ENCODE assay signal across 8 mouse cellular contexts in genomic region chr2:73585347-73585831, GRCm38 (mm10). TPM values are rescaled to one million over a fixed set of nuclear protein-coding genes. Genes with fewer than 3 reads are reported as not detected.
DNase-seq lines count a peak whose midpoint lies in the region; ATAC-seq and TF ChIP-seq lines count a peak whose summit lies in the region.

No protein-coding gene starts in this region.

- no peaks in the 10 kb centered on the region for H3K9me3 ChIP-seq in ES-Bruce4 (replicated peaks; ENCODE audit: control insufficient read depth, insufficient read depth, low read length, poor library complexity, severe bottlenecking)
- H3K9me3 ChIP-seq in forebrain, embryonic 10.5 days, result no peaks in the 10 kb centered on the region
- no peaks in the 10 kb centered on the region for H3K9me3 ChIP-seq in intestine, embryonic 14.5 days (ENCODE audit: control insufficient read depth, low read length)
- H3K9me3 ChIP-seq in liver, embryonic 16.5 days (replicated peaks; ENCODE audit: control insufficient read depth, low read length), result no peaks in the 10 kb centered on the region

- TF ChIP-seq EP300 in ES-Bruce4 (IDR thresholded peaks at IDR 0.05; ENCODE audit: insufficient read depth, low read depth, low read length), result no peak

- peak; percentile 44; the same call in 1 of the 2 replicates for ATAC-seq in intestine, embryonic 14.5 days (replicated peaks; ENCODE audit: low FRiP score, low TSS enrichment, low read depth)
- no peak for ATAC-seq in liver, embryonic 16.5 days (ENCODE audit: low read depth)

- no peaks in the 10 kb centered on the region for H3K36me3 ChIP-seq in ES-Bruce4 (ENCODE audit: control insufficient read depth, insufficient read depth, low read length, poor library complexity, severe bottlenecking)
- H3K36me3 ChIP-seq in forebrain, embryonic 10.5 days (replicated peaks), result no peaks in the 10 kb centered on the region
- no peaks in the 10 kb centered on the region for H3K36me3 ChIP-seq in intestine, embryonic 14.5 days (ENCODE audit: control insufficient read depth, insufficient read depth, low read length)
- H3K36me3 ChIP-seq in liver, embryonic 16.5 days (ENCODE audit: control insufficient read depth, insufficient read depth), result no peaks in the 10 kb centered on the region

- peak overlapping the region; percentile 53 for H3K9ac ChIP-seq in ES-Bruce4 (ENCODE audit: low read depth, poor library complexity, severe bottlenecking)
- peak overlapping the region; percentile 42 for H3K9ac ChIP-seq in intestine, embryonic 14.5 days (ENCODE audit: low read length)
- H3K9ac ChIP-seq in liver, embryonic 16.5 days (ENCODE audit: low read depth, low read length), result no peak overlapping the region

- TF ChIP-seq CTCF in ES-Bruce4 (IDR thresholded peaks at IDR 0.05; ENCODE audit: low read depth, low read length), result no peak

- no peak for TF ChIP-seq POLR2A in ES-Bruce4 (IDR thresholded peaks at IDR 0.05; ENCODE audit: insufficient read depth, low read length)

- H3K4me3 ChIP-seq in ES-Bruce4 (ENCODE audit: low read depth, low read length), result peak overlapping the region; percentile 50
- H3K4me3 ChIP-seq in forebrain, embryonic 10.5 days, result peak overlapping the region; percentile 52
- H3K4me3 ChIP-seq in intestine, embryonic 14.5 days (ENCODE audit: low read depth, low read length), result peak overlapping the region; percentile 54
- peak overlapping the region; percentile 51 for H3K4me3 ChIP-seq in liver, embryonic 16.5 days (ENCODE audit: low read depth, low read length)

- H3K27ac ChIP-seq in ES-Bruce4 (ENCODE audit: insufficient read depth, low read length), result peak overlapping the region; percentile 26; the same call in 1 of the 2 replicates
- peak overlapping the region; percentile 35; the same call in 1 of the 2 replicates for H3K27ac ChIP-seq in forebrain, embryonic 10.5 days
- H3K27ac ChIP-seq in intestine, embryonic 14.5 days (ENCODE audit: low read depth), result peak overlapping the region; percentile 2; the same call in 1 of the 2 replicates
- H3K27ac ChIP-seq in liver, embryonic 16.5 days (ENCODE audit: low read length), result no peak overlapping the region

- DNase-seq in embryo, embryonic 10 days (ENCODE audit: low spot score), result peak; percentile 44
- DNase-seq in embryo, embryonic 9.5 days (ENCODE audit: extremely low spot score), result no peak
- no peak for DNase-seq in forebrain, embryonic 10.5 days (ENCODE audit: extremely low spot score, low spot score)
- peak; percentile 75 for DNase-seq in intestine, embryonic 14.5 days (ENCODE audit: low spot score)
- no peak for DNase-seq in thymus, adult 18-20 months
- no peak for DNase-seq in layer of hippocampus, adult 18-20 months (ENCODE audit: low spot score in 2 of 2)

- 20% methylated on average over 12 of the region's 12 CpGs for WGBS in forebrain, embryonic 10.5 days
- 13% methylated on average over 12 of the region's 12 CpGs for WGBS in intestine, embryonic 14.5 days
- WGBS in liver, embryonic 16.5 days (ENCODE audit: insufficient replicate concordance), result 23% methylated on average over 12 of the region's 12 CpGs

- H3K4me1 ChIP-seq in ES-Bruce4 (ENCODE audit: control insufficient read depth, insufficient read depth, low read length), result no peaks in the 10 kb centered on the region
- peaks cover 34% of the 10 kb centered on the region for H3K4me1 ChIP-seq in forebrain, embryonic 10.5 days
- H3K4me1 ChIP-seq in intestine, embryonic 14.5 days (replicated peaks; ENCODE audit: control insufficient read depth, insufficient read depth, low read length), result peaks cover 8% of the 10 kb centered on the region
- no peaks in the 10 kb centered on the region for H3K4me1 ChIP-seq in liver, embryonic 16.5 days (ENCODE audit: control insufficient read depth, low read depth, low read length)

- no peaks in the 10 kb centered on the region for H3K27me3 ChIP-seq in ES-Bruce4 (ENCODE audit: control insufficient read depth, insufficient read depth, low read length, poor library complexity, severe bottlenecking)
- peaks cover 26% of the 10 kb centered on the region for H3K27me3 ChIP-seq in forebrain, embryonic 10.5 days (ENCODE audit: poor library complexity, severe bottlenecking)
- H3K27me3 ChIP-seq in intestine, embryonic 14.5 days (replicated peaks; ENCODE audit: control insufficient read depth, insufficient read depth, low read length), result no peaks in the 10 kb centered on the region
- no peaks in the 10 kb centered on the region for H3K27me3 ChIP-seq in liver, embryonic 16.5 days (ENCODE audit: control insufficient read depth, insufficient read depth, low read depth, low read length)

- H3K4me2 ChIP-seq in intestine, embryonic 14.5 days (ENCODE audit: low read length), result peak overlapping the region; percentile 58
- H3K4me2 ChIP-seq in liver, embryonic 16.5 days (ENCODE audit: low read depth, low read length), result peak overlapping the region; percentile 71

RNA-seq across cellular contexts. Expression of gene Chrna1, which starts 5.3 kb away (rescaled TPM):
- not detected in 2 replicates for polyA plus RNA-seq in ES-Bruce4 (2011; ENCODE audit: insufficient read depth, insufficient read length, low read depth, missing spikeins)
- 0.76 and 1.1 TPM in 2 replicates for polyA plus RNA-seq in forebrain, embryonic 10.5 days (2016; fragmentation: Nextera tagmentation; extraction: Ambion mirVana)
- 0.08 and 0.20 TPM in 2 replicates for polyA plus RNA-seq in intestine, embryonic 14.5 days (2014; fragmentation: Nextera tagmentation; extraction: Ambion mirVana)
- 0.20 and 0.26 TPM in 2 replicates for polyA plus RNA-seq in liver, embryonic 16.5 days (2015; fragmentation: Nextera tagmentation; extraction: Ambion mirVana)
- under 1 TPM; 0.20 to 0.22 TPM for total RNA-seq in layer of hippocampus, adult 18-20 months (2021)

RNA-seq across cellular contexts. Expression of gene Wipf1, which starts 55.9 kb away (rescaled TPM):
- 7.8 and 11.7 TPM in 2 replicates for polyA plus RNA-seq in ES-Bruce4 (2011; ENCODE audit: insufficient read depth, insufficient read length, low read depth, missing spikeins)
- 7.5 and 8.6 TPM in 2 replicates for polyA plus RNA-seq in forebrain, embryonic 10.5 days (2016; fragmentation: Nextera tagmentation; extraction: Ambion mirVana)
- 13.6 and 14.4 TPM in 2 replicates for polyA plus RNA-seq in intestine, embryonic 14.5 days (2014; fragmentation: Nextera tagmentation; extraction: Ambion mirVana)
- polyA plus RNA-seq in liver, embryonic 16.5 days (2015; fragmentation: Nextera tagmentation; extraction: Ambion mirVana), result 3.2 and 4.1 TPM in 2 replicates
- total RNA-seq in layer of hippocampus, adult 18-20 months (2021), result 10 to 100 TPM in 1 of 2 experiments, 1 to 10 TPM in 1; 9.6 to 11.7 TPM

Comparison
In these comparisons a context has a peak if more than half of its experiments do, and no peak if none do; other contexts are left out.
1. DNase-seq: peak in embryo, embryonic 10 days (single experiment) and intestine, embryonic 14.5 days (single experiment); none in embryo, embryonic 9.5 days (single experiment), forebrain, embryonic 10.5 days (single experiment), thymus, adult 18-20 months (0 of 2) and layer of hippocampus, adult 18-20 months (0 of 2).
2. Peak in every context shown above with its lines, with median percentiles within 50 percentile points of each other: H3K4me3 ChIP-seq.